Mouse (Mus musculus) thymus, postnatal 36 days (tissue): ENCODE results near the gene Gm10842.
"Not testable (repeated sequence)": the region's sequence is repeated elsewhere in the genome, so short reads cannot be mapped to it uniquely, and the experiment has no call there.

Experiments used
- DNase-seq, 2 experiments: peaks; one replicate each; pipeline ENCODE4 v3.0.0; 2022; ENCODE audit warnings: mixed read lengths in 2 of 2

Gm10842 gene

GRCm38 (mm10) chr11:105146593-105146992 is at the start of gene Gm10842:
Gm10842 (plus strand) TSS chr11:105146893.
- DNase-seq: no peak

GRCm38 (mm10) chr11:105112448-105112847 is 34.2 kb upstream of the Gm10842 start:
- DNase-seq: not testable (repeated sequence)

GRCm38 (mm10) chr11:105117814-105118213 is 28.9 kb upstream of the Gm10842 start:
- no peak for DNase-seq

- no peak for DNase-seq
These were observed 26.1 kb upstream of the Gm10842 start for GRCm38 (mm10) chr11:105120551-105121061.

GRCm38 (mm10) chr11:105121792-105122191 is 24.9 kb upstream of the Gm10842 start:
- DNase-seq: not testable (repeated sequence)

- peak; percentile 18 to 29 for DNase-seq
These were observed 22.7 kb upstream of the Gm10842 start for GRCm38 (mm10) chr11:105123986-105124385.

- DNase-seq: peak; percentile 70 to 81
These were observed 20.8 kb upstream of the Gm10842 start, which contains the start of gene Mettl2 for GRCm38 (mm10) chr11:105125735-105126519. Mettl2 (plus strand) TSS chr11:105126425.

GRCm38 (mm10) chr11:105126520-105127029 is 20.1 kb upstream of the Gm10842 start:
- DNase-seq: no peak

- no peak for DNase-seq
These were observed 11.0 kb upstream of the Gm10842 start for GRCm38 (mm10) chr11:105135692-105136091.

- not testable (repeated sequence) for DNase-seq
These were observed 9.4 kb upstream of the Gm10842 start for GRCm38 (mm10) chr11:105137255-105137654.

- not testable (repeated sequence) for DNase-seq
These were observed 6.2 kb upstream of the Gm10842 start for GRCm38 (mm10) chr11:105140512-105140911.

GRCm38 (mm10) chr11:105141115-105141514 is 5.6 kb upstream of the Gm10842 start:
- no peak for DNase-seq

GRCm38 (mm10) chr11:105143564-105143963 is 3.1 kb upstream of the Gm10842 start:
- DNase-seq: no peak

GRCm38 (mm10) chr11:105144084-105144483 is 2.6 kb upstream of the Gm10842 start:
- DNase-seq: no peak

- no peak for DNase-seq
These were observed 2.0 kb upstream of the Gm10842 start for GRCm38 (mm10) chr11:105144508-105145210.

GRCm38 (mm10) chr11:105145211-105145610 is 1.5 kb upstream of the Gm10842 start:
- no peak for DNase-seq

- no peak for DNase-seq
These were observed 2.7 kb downstream of the Gm10842 start for GRCm38 (mm10) chr11:105149353-105149752.

GRCm38 (mm10) chr11:105149766-105150165 is 3.1 kb downstream of the Gm10842 start:
- no peak for DNase-seq

- DNase-seq: no peak
These were observed 4.0 kb downstream of the Gm10842 start for GRCm38 (mm10) chr11:105150691-105151090.

GRCm38 (mm10) chr11:105151226-105152016 is 4.7 kb downstream of the Gm10842 start:
- DNase-seq: peak; percentile 46 to 67

- no peak for DNase-seq
These were observed 5.3 kb downstream of the Gm10842 start for GRCm38 (mm10) chr11:105152017-105152300.

- DNase-seq: no peak
These were observed 5.7 kb downstream of the Gm10842 start for GRCm38 (mm10) chr11:105152357-105152899.
